Mouse (Mus musculus): ENCODE data around the gene Fam102a. TPM values are rescaled to one million over a fixed set of nuclear protein-coding genes. Genes with fewer than 3 reads are reported as not detected.
A peak's percentile ranks its signal among the peaks of the same experiment; 100 is the strongest.

Fam102a gene
- polyA plus RNA-seq, 1 experiment from 2014 or later = 19.2 TPM

DNA sequence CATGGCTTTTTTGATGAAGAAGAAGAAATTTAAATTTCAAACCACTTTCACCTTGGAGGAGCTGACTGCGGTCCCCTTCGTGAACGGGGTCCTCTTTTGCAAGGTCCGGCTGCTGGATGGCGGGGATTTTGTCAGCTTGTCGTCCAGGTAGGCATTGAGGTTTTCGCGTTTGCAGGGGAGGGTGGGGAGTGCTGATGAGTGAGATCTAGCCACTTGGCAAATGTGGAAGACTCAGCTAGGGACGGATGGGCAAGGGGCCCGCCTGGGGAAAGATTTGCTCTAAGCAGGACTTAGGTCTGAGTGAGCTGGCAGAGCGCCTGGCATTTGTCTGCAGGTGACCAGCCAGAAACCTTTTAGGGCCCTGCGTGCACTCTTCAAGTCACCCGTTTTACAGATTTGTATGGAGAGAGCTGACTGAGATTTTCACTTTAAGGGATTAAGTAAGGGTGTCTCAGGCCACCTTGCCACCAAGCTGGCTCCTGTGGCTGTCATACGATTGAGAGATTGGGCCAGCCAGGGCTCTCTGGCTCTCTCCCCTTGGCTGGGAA, 1.0 kb downstream of the Fam102a start:
- no peak for DNase-seq (ENCODE audit: low spot score)
- WGBS = 2% methylated on average over 14 of the region's 14 CpGs
- Histone ChIP-seq H3K27me3 (replicated peaks; ENCODE audit: control insufficient read depth, insufficient read depth, low read length) (no peaks in the 10 kb centered on the region), H3K4me1 (ENCODE audit: control insufficient read depth, insufficient read depth, low read length) (peaks cover 45% of the 10 kb centered on the region), H3K9me3 (ENCODE audit: control insufficient read depth, low read length) (no peaks in the 10 kb centered on the region), H3K4me3 (ENCODE audit: low read depth, low read length) (peak overlapping the region; percentile 92), H3K4me2 (ENCODE audit: low read depth, low read length) (peak overlapping the region; percentile 67), H3K36me3 (ENCODE audit: control insufficient read depth, insufficient read depth, low read length) (no peaks in the 10 kb centered on the region), H3K9ac (ENCODE audit: low read depth, low read length) (peak overlapping the region; percentile 93), H3K27ac (replicated peaks; ENCODE audit: low read depth, low read length) (peak overlapping the region; percentile 95)
- ATAC-seq (ENCODE audit: low read depth) = no peak

- Histone ChIP-seq H3K4me3 (ENCODE audit: low read depth, low read length) (peak overlapping the region; percentile 92), H3K27ac (replicated peaks; ENCODE audit: low read depth, low read length) (peak overlapping the region; percentile 95), H3K4me1 (ENCODE audit: control insufficient read depth, insufficient read depth, low read length) (peaks cover 49% of the 10 kb centered on the region), H3K4me2 (ENCODE audit: low read depth, low read length) (peak overlapping the region; percentile 67), H3K9ac (ENCODE audit: low read depth, low read length) (peak overlapping the region; percentile 93), H3K9me3 (ENCODE audit: control insufficient read depth, low read length) (no peaks in the 10 kb centered on the region), H3K36me3 (ENCODE audit: control insufficient read depth, insufficient read depth, low read length) (no peaks in the 10 kb centered on the region), H3K27me3 (replicated peaks; ENCODE audit: control insufficient read depth, insufficient read depth, low read length) (no peaks in the 10 kb centered on the region)
- no peak for DNase-seq (ENCODE audit: low spot score)
- no peak for ATAC-seq (ENCODE audit: low read depth)
- WGBS = 7% methylated on average over 11 of the region's 11 CpGs
These were observed 1.7 kb downstream of the Fam102a start for GRCm38 (mm10) chr2:32536634-32537359.

- Histone ChIP-seq H3K9ac (ENCODE audit: low read depth, low read length) (peak overlapping the region; percentile 93), H3K27ac (replicated peaks; ENCODE audit: low read depth, low read length) (peak overlapping the region; percentile 95; the same call in 1 of the 2 replicates), H3K27me3 (replicated peaks; ENCODE audit: control insufficient read depth, insufficient read depth, low read length) (no peaks in the 10 kb centered on the region), H3K4me3 (ENCODE audit: low read depth, low read length) (peak overlapping the region; percentile 92), H3K9me3 (ENCODE audit: control insufficient read depth, low read length) (no peaks in the 10 kb centered on the region), H3K36me3 (ENCODE audit: control insufficient read depth, insufficient read depth, low read length) (no peaks in the 10 kb centered on the region), H3K4me2 (ENCODE audit: low read depth, low read length) (peak overlapping the region; percentile 67), H3K4me1 (ENCODE audit: control insufficient read depth, insufficient read depth, low read length) (peaks cover 53% of the 10 kb centered on the region)
- WGBS = 9% methylated on average over 9 of the region's 9 CpGs
- ATAC-seq (ENCODE audit: low read depth) (no peak), DNase-seq (ENCODE audit: low spot score) (no peak)
These were observed 2.3 kb downstream of the Fam102a start for GRCm38 (mm10) chr2:32537360-32537905.

DNA sequence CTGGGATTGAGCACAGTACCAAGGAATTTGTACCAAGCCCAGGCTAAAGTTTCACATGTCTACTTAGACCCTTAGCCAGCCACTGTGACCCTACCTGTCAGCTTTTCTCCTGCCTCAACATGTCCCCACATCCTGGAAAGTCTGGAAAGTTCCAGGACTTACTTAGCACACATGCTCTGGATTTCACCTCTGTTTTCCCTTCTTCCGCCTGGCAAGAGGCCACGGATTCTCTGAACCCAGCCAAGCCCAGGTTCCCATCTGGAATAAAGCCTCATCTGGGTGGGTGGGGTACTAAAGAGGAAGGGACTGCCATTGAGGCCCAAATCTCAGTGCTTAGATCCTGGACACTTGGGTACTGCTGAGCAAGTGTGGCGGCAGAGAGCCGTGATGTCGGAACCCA, 2.8 kb downstream of the Fam102a start:
- Histone ChIP-seq H3K27me3 (replicated peaks; ENCODE audit: control insufficient read depth, insufficient read depth, low read length) (no peaks in the 10 kb centered on the region), H3K4me2 (ENCODE audit: low read depth, low read length) (peak overlapping the region; percentile 67), H3K9me3 (ENCODE audit: control insufficient read depth, low read length) (no peaks in the 10 kb centered on the region), H3K4me1 (ENCODE audit: control insufficient read depth, insufficient read depth, low read length) (peaks cover 58% of the 10 kb centered on the region), H3K4me3 (ENCODE audit: low read depth, low read length) (peak overlapping the region; percentile 92), H3K27ac (replicated peaks; ENCODE audit: low read depth, low read length) (0 out of 2 replicates have a peak overlapping the region, but pooled peaks have one; percentile 95), H3K9ac (ENCODE audit: low read depth, low read length) (peak overlapping the region; percentile 93), H3K36me3 (ENCODE audit: control insufficient read depth, insufficient read depth, low read length) (no peaks in the 10 kb centered on the region)
- no peak for DNase-seq (ENCODE audit: low spot score)
- WGBS = 50% methylated on average over 5 of the region's 5 CpGs
- no peak for ATAC-seq (ENCODE audit: low read depth)

DNA sequence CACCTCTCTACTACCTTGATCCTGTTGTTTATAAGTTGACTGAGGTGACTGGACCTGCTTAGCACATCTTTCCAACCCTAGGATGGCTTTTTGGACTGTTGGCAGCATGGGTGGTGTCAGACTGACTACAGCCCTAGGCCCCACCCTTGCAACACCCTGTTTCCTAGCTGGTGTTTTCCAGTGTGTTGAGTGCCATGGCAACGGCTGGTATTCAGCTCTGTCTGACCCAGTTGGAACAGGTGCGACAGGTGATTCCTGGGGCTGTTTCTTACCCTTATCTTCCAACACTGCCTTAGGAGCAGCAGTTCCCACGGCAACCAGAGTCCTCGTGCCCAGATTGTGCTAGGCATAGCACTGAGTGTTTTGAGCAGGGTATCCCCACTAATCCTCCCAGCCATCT, 3.3 kb downstream of the Fam102a start:
- H3K9ac ChIP-seq (ENCODE audit: low read depth, low read length) = 0 out of 2 replicates have a peak overlapping the region, but pooled peaks have one; percentile 93
- WGBS = 72% methylated on average over 4 of the region's 4 CpGs
- no peak for ATAC-seq (ENCODE audit: low read depth)
- peak overlapping the region; percentile 67 for H3K4me2 ChIP-seq (ENCODE audit: low read depth, low read length)
- no peaks in the 10 kb centered on the region for H3K36me3 ChIP-seq (ENCODE audit: control insufficient read depth, insufficient read depth, low read length)
- H3K27ac ChIP-seq (replicated peaks; ENCODE audit: low read depth, low read length) = no peak overlapping the region
- DNase-seq (ENCODE audit: low spot score) = no peak
- H3K4me3 ChIP-seq (ENCODE audit: low read depth, low read length) = peak overlapping the region; percentile 92; the same call in 1 of the 2 replicates
- H3K9me3 ChIP-seq (ENCODE audit: control insufficient read depth, low read length) = no peaks in the 10 kb centered on the region
- no peaks in the 10 kb centered on the region for H3K27me3 ChIP-seq (replicated peaks; ENCODE audit: control insufficient read depth, insufficient read depth, low read length)
- H3K4me1 ChIP-seq (ENCODE audit: control insufficient read depth, insufficient read depth, low read length) = peaks cover 55% of the 10 kb centered on the region

DNA sequence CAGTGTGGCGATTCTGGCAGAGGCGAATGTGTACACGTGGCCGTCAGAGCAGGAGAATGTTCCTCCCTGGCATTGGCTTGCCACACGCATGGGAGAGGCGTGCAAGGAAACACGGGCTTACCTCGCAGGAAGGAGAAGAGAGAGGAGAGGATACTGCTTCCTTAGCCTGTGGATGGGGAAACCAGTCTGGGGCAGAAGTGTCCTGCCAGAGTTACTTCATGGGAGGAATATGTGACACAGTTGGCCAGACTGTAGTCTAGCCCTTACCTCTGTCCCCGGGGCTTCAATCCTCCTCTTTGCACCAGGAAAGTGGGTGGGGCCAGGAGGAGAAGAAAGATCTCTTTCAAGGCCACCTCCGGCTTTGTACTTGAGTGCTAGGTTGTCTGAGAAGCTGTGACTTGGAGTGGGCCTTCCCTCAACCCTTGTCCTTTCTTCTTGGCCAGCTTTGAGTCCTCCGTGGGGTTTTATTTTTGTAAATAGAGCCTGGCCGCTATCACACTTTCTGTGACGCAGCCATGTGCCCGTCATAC, 4.4 kb downstream of the Fam102a start:
- H3K27me3 ChIP-seq (replicated peaks; ENCODE audit: control insufficient read depth, insufficient read depth, low read length) = no peaks in the 10 kb centered on the region
- WGBS = 70% methylated on average over 14 of the region's 14 CpGs
- no peaks in the 10 kb centered on the region for H3K36me3 ChIP-seq (ENCODE audit: control insufficient read depth, insufficient read depth, low read length)
- peak overlapping the region; percentile 47 for H3K9ac ChIP-seq (ENCODE audit: low read depth, low read length)
- peak overlapping the region; percentile 54 for H3K27ac ChIP-seq (replicated peaks; ENCODE audit: low read depth, low read length)
- H3K4me3 ChIP-seq (ENCODE audit: low read depth, low read length) = no peak overlapping the region
- H3K4me2 ChIP-seq (ENCODE audit: low read depth, low read length) = 0 out of 2 replicates have a peak overlapping the region, but pooled peaks have one; percentile 4
- H3K9me3 ChIP-seq (ENCODE audit: control insufficient read depth, low read length) = no peaks in the 10 kb centered on the region
- no peak for ATAC-seq (ENCODE audit: low read depth)
- H3K4me1 ChIP-seq (ENCODE audit: control insufficient read depth, insufficient read depth, low read length) = peaks cover 45% of the 10 kb centered on the region
- no peak for DNase-seq (ENCODE audit: low spot score)

DNA sequence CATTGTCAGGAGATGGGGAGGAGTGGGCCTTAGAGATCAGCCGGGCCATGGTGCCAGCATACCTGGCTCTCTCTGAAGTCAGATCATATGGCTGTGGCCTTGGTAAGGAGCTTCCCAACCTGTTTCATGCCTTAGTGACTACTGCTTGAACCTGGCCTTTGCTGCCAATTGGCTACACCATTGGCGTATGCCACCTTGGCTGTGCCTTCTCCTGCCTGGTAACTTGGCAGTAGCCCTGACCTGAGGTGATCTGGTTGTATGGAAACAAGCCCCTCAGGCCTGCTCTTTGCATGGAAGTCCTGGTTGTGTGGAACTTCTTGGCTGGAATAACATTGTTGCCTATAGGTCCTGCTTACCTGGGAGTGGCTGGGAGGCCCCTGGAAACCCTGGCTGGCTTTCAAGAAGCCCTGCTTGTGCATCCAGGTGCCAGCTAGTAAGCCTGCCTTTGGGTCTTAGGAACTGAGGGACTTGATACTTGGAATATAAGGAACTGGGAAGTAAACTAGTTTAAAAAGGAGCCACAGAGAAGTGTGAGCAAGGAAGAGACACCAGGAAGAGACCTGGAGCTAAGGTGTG, 6.3 kb downstream of the Fam102a start:
- H3K27me3 ChIP-seq (replicated peaks; ENCODE audit: control insufficient read depth, insufficient read depth, low read length) = no peaks in the 10 kb centered on the region
- peak overlapping the region; percentile 45; the same call in 1 of the 2 replicates for H3K27ac ChIP-seq (replicated peaks; ENCODE audit: low read depth, low read length)
- H3K4me1 ChIP-seq (ENCODE audit: control insufficient read depth, insufficient read depth, low read length) = peaks cover 45% of the 10 kb centered on the region
- H3K36me3 ChIP-seq (ENCODE audit: control insufficient read depth, insufficient read depth, low read length) = no peaks in the 10 kb centered on the region
- no peak overlapping the region for H3K4me3 ChIP-seq (ENCODE audit: low read depth, low read length)
- no peak for DNase-seq (ENCODE audit: low spot score)
- H3K9ac ChIP-seq (ENCODE audit: low read depth, low read length) = no peak overlapping the region
- ATAC-seq (ENCODE audit: low read depth) = no peak
- H3K9me3 ChIP-seq (ENCODE audit: control insufficient read depth, low read length) = no peaks in the 10 kb centered on the region
- no peak overlapping the region for H3K4me2 ChIP-seq (ENCODE audit: low read depth, low read length)
- 84% methylated on average over 2 of the region's 2 CpGs for WGBS

DNA sequence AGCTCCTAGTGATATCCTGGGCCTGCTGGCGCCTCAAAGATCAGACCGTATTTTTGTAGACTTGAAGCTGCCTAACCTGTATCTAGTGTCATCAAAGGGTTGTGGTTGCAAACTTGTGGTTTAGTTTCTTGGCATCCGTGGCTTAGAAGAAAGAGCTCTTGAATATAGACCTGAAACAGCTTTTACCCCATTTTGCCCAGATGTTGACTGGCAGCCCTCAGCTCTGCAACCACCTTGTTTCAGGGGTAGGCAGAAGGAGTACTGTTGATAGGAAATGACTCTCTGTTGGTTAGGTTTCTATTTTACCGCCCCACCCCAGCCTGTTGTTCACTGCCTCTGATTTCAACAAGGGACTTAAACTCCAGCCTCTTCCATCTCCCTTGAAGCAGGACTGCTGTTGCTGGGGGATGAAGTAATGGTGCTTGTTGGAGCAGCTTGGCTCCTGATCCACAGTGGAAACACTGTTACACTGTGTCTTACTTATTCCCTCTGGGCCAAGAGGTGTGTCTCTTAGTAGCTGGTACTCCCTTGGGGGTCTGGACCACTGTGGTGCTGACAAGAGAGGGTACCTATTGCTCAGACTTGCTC, 6.9 kb downstream of the Fam102a start:
- no peak overlapping the region for H3K9ac ChIP-seq (ENCODE audit: low read depth, low read length)
- no peak overlapping the region for H3K4me3 ChIP-seq (ENCODE audit: low read depth, low read length)
- WGBS = 73% methylated on average over 4 of the region's 4 CpGs
- no peaks in the 10 kb centered on the region for H3K27me3 ChIP-seq (replicated peaks; ENCODE audit: control insufficient read depth, insufficient read depth, low read length)
- no peak for DNase-seq (ENCODE audit: low spot score)
- peaks cover 43% of the 10 kb centered on the region for H3K4me1 ChIP-seq (ENCODE audit: control insufficient read depth, insufficient read depth, low read length)
- H3K4me2 ChIP-seq (ENCODE audit: low read depth, low read length) = no peak overlapping the region
- H3K27ac ChIP-seq (replicated peaks; ENCODE audit: low read depth, low read length) = no peak overlapping the region
- H3K36me3 ChIP-seq (ENCODE audit: control insufficient read depth, insufficient read depth, low read length) = no peaks in the 10 kb centered on the region
- ATAC-seq (ENCODE audit: low read depth) = no peak
- no peaks in the 10 kb centered on the region for H3K9me3 ChIP-seq (ENCODE audit: control insufficient read depth, low read length)

Data from embryonic facial prominence, embryonic 14.5 days (tissue).